Mouse (Mus musculus): Measurements from ENCODE around the gene Cirbp. TPM values are rescaled to one million over a fixed set of nuclear protein-coding genes. Genes with fewer than 3 reads are reported as not detected.

Gene Cirbp
- 151 and 158 TPM in 2 replicates for total RNA-seq (2017)

- no peak for ATAC-seq (ENCODE audit: extremely low read depth, insufficient number of reproducible peaks, low FRiP score, poor library complexity, severe bottlenecking)
These were observed at the start of gene Cirbp for GRCm38 (mm10) chr10:80165392-80166128. Gene Cirbp (plus strand): TSS chr10:80165985.

- ATAC-seq (ENCODE audit: extremely low read depth, insufficient number of reproducible peaks, low FRiP score, poor library complexity, severe bottlenecking), result no peak
These were observed 49.2 kb upstream of the Cirbp start for GRCm38 (mm10) chr10:80116563-80116926.

- ATAC-seq (ENCODE audit: extremely low read depth, insufficient number of reproducible peaks, low FRiP score, poor library complexity, severe bottlenecking), result no peak
These were observed 48.7 kb upstream of the Cirbp start for GRCm38 (mm10) chr10:80116927-80117691.

- no peak for ATAC-seq (ENCODE audit: extremely low read depth, insufficient number of reproducible peaks, low FRiP score, poor library complexity, severe bottlenecking)
These were observed 48.0 kb upstream of the Cirbp start for GRCm38 (mm10) chr10:80117736-80118135.

- no peak for ATAC-seq (ENCODE audit: extremely low read depth, insufficient number of reproducible peaks, low FRiP score, poor library complexity, severe bottlenecking)
These were observed 47.2 kb upstream of the Cirbp start for GRCm38 (mm10) chr10:80118552-80118951.

- no peak for ATAC-seq (ENCODE audit: extremely low read depth, insufficient number of reproducible peaks, low FRiP score, poor library complexity, severe bottlenecking)
These were observed 45.6 kb upstream of the Cirbp start for GRCm38 (mm10) chr10:80120146-80120545.

- ATAC-seq (ENCODE audit: extremely low read depth, insufficient number of reproducible peaks, low FRiP score, poor library complexity, severe bottlenecking), result peak; percentile 76
These were observed 44.1 kb upstream of the Cirbp start for GRCm38 (mm10) chr10:80121639-80122038.

DNA sequence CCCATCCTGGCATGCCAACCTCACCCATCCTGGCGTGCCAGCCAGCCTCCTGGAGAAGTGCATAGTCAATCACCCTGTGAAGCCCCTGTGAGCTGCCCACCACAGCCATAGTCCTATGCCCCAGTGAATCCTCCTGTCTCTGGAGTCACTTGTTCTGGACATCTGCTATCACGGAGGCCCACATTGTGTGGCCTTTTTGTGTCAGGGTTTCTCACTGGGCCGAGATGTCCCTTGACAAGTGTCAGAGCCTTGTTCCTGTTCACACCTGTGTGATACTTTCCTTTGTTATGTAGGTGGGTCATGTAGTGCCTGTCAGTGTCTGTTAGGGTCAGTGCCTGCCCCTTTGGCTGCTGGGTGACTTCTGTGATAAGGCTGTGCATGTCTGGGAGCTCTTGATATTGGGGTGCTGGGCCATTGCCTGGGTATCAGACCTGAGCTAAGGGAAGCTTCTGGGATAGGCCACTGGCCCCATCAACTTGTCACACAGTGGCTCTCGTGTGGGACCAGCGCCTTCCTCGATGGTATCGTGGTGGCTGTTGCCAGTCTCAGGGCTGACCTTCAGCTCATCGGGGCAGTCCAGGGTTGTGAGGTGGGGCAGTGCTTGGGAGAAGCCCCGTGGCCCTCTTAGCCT, 41.7 kb upstream of the Cirbp start:
- ATAC-seq (ENCODE audit: extremely low read depth, insufficient number of reproducible peaks, low FRiP score, poor library complexity, severe bottlenecking), result no peak

DNA sequence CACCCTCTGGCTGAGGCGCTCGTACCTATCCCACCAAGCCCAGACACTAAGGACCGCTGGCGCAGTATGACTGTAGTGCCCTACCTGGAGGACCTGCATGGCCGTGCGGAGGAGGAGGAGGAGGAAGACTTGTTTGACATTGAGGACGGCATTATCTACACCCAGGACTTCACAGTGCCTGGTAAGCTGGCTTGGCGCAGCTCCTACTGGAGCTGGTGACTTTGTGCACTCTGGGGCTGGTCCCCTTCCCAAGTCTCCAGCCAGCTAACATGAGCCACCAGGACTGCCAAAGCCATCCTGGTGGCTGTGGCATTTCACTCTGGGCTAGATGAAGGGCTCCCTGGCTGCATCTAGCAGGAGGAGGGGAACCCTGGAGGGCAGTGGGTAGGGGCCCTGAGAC, 37.9 kb upstream of the Cirbp start:
- ATAC-seq (ENCODE audit: extremely low read depth, insufficient number of reproducible peaks, low FRiP score, poor library complexity, severe bottlenecking), result no peak

- ATAC-seq (ENCODE audit: extremely low read depth, insufficient number of reproducible peaks, low FRiP score, poor library complexity, severe bottlenecking), result no peak
These were observed 35.9 kb upstream of the Cirbp start for GRCm38 (mm10) chr10:80129846-80130245.

GRCm38 (mm10) chr10:80130403-80131031, 35.3 kb upstream of the Cirbp start:
- no peak for ATAC-seq (ENCODE audit: extremely low read depth, insufficient number of reproducible peaks, low FRiP score, poor library complexity, severe bottlenecking)

DNA sequence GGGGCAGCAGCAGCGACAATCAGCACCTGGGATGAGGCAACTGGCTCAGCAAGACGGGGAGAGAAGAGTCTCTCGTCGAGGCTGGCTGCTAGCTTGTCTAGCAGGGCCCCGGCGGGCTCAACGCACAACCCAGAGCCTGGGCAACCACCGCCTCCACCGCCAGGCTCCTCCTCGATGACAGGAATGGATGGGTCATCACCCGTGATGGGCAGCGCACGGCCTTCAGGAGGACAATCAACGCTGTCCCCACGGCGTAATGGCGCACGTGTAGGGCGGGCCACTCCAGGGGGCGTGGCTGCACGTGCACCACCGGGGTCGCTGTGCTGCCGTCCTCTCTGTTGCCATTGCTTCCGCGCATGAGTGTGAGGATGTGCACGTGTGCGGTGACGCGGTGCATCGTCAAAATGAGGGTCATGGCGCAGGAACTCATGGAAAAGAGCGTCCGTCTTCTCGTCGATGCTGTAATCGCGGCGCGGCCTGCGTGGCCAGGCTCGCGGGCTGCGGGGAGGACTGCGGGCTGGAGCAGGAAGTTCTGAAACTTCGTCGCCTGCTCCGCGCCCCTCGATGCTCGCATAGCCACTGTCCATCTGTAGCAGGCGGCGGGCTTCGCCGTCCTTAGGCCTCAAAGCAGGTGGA, 34.4 kb upstream of the Cirbp start:
- ATAC-seq (ENCODE audit: extremely low read depth, insufficient number of reproducible peaks, low FRiP score, poor library complexity, severe bottlenecking), result no peak

DNA sequence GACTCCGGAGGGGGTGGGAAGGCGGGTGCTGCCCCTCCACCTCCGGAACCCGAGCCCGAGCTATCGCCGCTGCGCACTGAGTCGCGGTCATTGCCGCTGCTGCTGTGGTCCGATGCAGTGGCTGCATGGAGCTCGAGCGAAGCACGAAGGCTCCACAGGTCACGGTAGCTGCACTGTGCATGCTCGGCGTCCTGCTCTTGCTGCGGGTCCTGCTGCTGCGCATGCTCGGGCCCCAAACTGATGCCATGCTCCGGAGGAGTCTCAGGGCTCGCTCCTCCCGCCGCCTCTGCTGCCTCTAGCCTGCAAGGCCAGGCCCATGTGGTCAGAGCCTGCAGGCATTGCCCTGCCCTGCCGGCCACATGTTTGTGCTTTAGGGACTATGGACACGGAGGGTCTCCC, 33.8 kb upstream of the Cirbp start:
- no peak for ATAC-seq (ENCODE audit: extremely low read depth, insufficient number of reproducible peaks, low FRiP score, poor library complexity, severe bottlenecking)

DNA sequence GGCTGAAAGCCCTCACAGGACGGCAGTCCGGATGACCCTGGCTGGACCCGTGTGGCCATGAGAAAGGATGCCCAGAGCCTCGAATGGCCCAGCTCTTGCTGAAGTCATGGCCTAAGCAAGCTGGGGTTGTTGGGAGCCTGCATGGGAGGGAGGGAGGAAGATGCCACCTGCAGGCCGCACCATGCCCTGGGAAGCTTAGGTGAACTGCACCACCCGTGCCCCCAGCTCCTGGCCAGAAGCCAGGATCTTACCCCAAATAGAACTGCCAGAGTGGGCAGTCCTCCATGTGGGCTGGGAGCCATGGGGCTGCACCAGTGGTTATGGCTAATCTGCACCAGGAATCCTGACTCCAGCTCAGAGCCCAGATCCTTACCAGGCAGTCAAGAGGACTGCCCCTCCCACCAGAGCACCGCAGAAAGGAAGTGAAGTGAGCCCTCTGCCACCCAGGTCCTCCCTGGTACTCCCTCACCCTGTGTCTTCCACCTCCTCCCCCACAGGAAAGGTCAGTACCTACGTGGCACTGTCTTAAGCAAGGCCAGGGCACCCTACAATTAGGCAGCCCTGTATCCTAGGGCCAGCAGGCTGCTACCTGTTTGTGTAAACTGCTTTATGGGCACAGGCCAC, 32.4 kb upstream of the Cirbp start:
- peak; percentile 38 for ATAC-seq (ENCODE audit: extremely low read depth, insufficient number of reproducible peaks, low FRiP score, poor library complexity, severe bottlenecking)

- no peak for ATAC-seq (ENCODE audit: extremely low read depth, insufficient number of reproducible peaks, low FRiP score, poor library complexity, severe bottlenecking)
These were observed 31.4 kb upstream of the Cirbp start for GRCm38 (mm10) chr10:80134421-80134820.

GRCm38 (mm10) chr10:80135161-80135560, 30.6 kb upstream of the Cirbp start:
- ATAC-seq (ENCODE audit: extremely low read depth, insufficient number of reproducible peaks, low FRiP score, poor library complexity, severe bottlenecking), result no peak

DNA sequence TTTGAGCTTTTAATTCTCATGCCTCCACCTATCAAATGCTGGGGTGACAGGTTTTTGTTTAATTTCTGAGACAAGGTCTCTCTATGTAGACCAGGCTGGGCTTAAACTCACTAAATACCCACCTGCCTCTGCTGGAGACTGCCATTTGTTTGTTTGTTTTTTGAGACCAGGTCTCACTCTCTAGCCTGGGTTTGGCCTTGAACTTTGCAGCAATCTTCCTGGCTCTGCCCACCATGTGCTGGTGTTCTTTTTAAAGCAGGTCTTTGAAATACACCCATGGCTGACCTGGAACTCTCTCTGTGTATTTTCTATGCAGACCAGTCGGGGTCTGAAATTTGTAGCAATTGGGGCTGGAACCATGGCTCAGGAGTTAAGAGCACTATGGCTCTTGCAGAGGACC, 30.1 kb upstream of the Cirbp start:
- ATAC-seq (ENCODE audit: extremely low read depth, insufficient number of reproducible peaks, low FRiP score, poor library complexity, severe bottlenecking), result no peak

GRCm38 (mm10) chr10:80136179-80136951, 29.4 kb upstream of the Cirbp start:
- ATAC-seq (ENCODE audit: extremely low read depth, insufficient number of reproducible peaks, low FRiP score, poor library complexity, severe bottlenecking), result no peak

Data from neutrophil, adult 5-6 weeks (primary cell).